Mouse (Mus musculus) megakaryocyte, embryonic 14.5 days (primary cell): ENCODE measurements around the gene Aff3.

Source experiments
- FLI1 ChIP-seq: IDR thresholded peaks from 2 replicates; pipeline ENCODE4 v1.6.1; 2012; ENCODE audit warnings: low read length, inconsistent platforms, mixed read lengths
- GATA1 ChIP-seq: IDR thresholded peaks from 3 replicates; pipeline ENCODE4 v1.6.1; 2012; ENCODE audit warnings: mixed read lengths, low read length, inconsistent platforms, borderline replicate concordance

DNA sequence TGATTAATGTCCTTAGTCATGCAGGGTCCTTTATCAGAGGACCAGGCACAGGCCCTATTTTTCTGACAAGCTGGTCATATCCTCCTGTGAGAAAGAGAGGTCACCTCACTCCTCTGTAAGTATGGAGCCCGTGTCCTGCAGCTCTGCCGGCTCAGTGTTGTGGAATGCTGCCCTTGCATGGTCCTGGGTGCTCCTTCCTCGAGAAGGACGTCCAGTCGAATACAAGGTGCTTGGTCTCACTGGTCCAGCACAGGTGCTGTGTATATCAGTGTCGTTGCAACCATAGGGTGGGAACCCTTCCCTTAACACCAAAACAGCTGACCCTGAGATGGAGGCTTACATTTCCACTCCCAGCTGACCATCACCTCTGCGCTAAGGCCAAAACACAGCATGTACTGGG lies 280.7 kb downstream of the Aff3 start:
- TF ChIP-seq GATA1 (no peak), FLI1 (no peak)
